Mouse (Mus musculus) frontal cortex, postnatal 10 days (tissue): Measurements from ENCODE around the gene C2cd2l.
"Not testable (repeated sequence)": the region's sequence is repeated elsewhere in the genome, so short reads cannot be mapped to it uniquely, and the experiment has no call there.

Source experiments
- DNase-seq, 2 experiments: peaks; one replicate each; pipeline ENCODE4 v3.0.0; 2022; ENCODE audit warnings: low spot score in 2 of 2, mixed read lengths in 1 of 2

The C2cd2l gene

GRCm38 (mm10) chr9:44336513-44336912 lies 16.4 kb upstream of the C2cd2l start:
- DNase-seq = not testable (repeated sequence)

GRCm38 (mm10) chr9:44336093-44336406 lies 16.0 kb upstream of the C2cd2l start:
- no peak for DNase-seq

- DNase-seq = peak in 1 of 2 experiments; percentile 21
Measured at GRCm38 (mm10) chr9:44335331-44336092, 15.4 kb upstream of the C2cd2l start.

GRCm38 (mm10) chr9:44334396-44335330 lies 14.6 kb upstream of the C2cd2l start, which contains the start of gene H2afx:
Gene H2afx (plus strand): TSS chr9:44334694.
- DNase-seq = peak; percentile 98 to 99

GRCm38 (mm10) chr9:44332918-44333638 lies 13.0 kb upstream of the C2cd2l start:
- no peak for DNase-seq

GRCm38 (mm10) chr9:44330736-44331135 lies 10.7 kb upstream of the C2cd2l start:
- no peak for DNase-seq

- DNase-seq = no peak
Measured at GRCm38 (mm10) chr9:44327926-44328325, 7.8 kb upstream of the C2cd2l start.

GRCm38 (mm10) chr9:44327064-44327711 lies 7.1 kb upstream of the C2cd2l start:
- DNase-seq = no peak

DNA sequence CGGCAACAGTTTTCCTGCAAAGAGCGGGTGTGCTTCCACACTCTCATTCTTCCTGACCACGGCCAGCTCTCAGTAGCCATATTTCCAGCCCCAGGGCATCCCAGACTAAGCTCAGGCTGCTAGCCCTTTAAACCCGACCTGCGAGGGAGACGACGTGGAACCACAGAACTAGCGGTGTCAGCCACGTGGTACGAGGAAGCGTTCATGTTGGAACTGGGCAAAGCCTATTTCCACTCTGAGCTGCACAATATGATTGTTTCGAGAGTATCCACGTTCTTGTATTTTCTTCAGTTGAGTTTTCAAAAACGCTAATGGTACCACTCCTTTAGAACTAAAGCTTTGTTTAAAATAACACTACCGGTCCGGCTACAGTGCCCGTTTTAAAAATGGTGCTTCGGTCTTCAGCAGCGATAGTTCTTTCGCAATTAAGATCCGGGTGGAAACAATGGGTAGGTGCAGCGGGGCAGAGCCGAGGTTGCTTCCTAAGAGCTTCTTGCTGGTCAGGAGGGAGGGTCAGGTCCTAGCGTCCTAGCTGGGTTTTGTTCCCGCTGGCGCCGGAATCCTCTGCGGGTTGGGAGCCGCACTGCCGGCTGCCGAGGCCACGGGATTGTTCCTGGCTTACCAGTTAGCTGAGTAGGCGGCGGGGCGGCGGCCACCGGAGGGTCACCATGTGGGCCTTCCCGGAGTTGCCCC lies 6.4 kb upstream of the C2cd2l start:
- peak; percentile 77 to 79 for DNase-seq

DNA sequence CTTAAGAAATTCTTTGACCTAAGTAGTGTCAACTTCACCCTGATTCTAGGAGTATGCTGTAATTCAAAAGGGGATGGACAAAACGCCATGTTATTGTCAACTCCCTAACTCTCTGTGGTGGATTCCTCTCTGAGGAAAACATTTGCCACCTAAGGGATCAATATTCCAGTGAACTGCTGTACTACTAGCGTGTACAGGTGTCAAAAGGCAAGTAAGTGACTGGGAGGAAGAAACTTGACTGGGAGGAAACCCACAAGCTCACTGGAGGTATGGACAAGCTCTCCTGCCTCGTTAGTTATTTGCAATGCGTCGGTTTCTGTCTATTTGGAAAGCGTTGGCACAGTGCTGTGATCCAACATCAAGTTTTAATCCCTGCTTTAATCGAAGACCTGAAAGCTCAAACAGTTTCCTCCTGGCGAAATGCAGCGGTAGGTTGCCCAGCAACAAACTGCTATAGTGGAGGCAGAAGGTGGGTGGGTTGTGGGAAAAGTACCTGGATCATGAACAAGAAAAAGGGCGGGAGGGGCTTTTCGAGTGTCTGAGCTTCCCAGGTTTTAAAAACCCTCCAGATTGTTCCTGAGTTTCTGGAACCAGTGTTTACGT lies 5.8 kb upstream of the C2cd2l start, which contains the start of gene Dpagt1:
TSS of gene Dpagt1 (plus strand) at position 252 of the 603 bp plus-strand sequence.
- DNase-seq = no peak

DNA sequence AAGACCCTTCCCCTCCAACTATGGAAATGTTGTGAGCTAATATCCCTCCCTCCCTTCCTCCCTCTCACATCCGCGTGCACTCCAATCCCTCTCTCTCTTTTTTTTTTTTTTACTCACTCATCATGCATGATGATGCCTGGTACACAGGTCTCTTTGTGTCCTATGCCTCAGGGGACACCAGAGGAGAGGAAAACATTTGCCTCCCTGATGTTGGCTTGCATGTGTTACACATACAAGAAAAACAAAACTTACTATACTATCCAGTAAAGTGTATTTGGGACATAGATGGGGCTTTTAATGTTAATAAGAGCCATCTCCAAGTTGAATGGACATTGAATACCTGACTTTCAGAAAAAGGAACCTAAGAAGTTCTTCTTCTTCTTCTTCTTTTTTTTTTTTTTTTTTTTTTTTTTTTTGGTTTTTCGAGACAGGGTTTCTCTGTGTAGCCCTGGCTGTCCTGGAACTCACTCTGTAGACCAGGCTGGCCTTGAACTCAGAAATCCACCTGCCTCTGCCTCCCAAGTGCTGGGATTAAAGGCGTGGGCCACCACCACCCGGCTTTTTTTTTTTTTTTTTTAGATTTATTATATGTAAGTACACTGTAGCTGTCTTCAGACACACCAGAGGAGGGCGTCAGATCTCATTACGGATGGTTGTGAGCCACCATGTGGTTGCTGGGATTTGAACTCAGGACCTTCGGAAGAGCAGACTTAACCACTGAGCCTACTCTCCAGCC lies 5.1 kb upstream of the C2cd2l start:
- not testable (repeated sequence) for DNase-seq

GRCm38 (mm10) chr9:44324147-44324546 lies 4.1 kb upstream of the C2cd2l start:
- no peak for DNase-seq

DNA sequence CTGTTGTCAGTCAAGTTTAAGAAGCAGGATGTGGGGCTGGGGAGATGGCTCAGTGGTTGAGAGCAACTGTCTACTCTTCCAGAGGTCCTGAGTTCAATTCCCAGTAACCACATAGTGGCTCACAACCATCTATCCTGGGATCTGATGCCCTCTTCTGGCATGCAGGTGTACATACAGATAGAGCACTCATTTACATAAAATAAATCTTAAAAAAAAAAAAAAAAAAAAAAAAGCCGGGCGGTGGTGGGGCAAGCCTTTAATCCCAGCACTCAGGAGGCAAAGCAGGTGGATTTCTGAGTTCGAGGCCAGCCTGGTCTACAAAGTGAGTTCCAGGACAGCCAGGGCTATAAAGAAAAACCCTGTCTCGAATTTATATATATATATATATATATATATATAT lies 3.6 kb upstream of the C2cd2l start:
- DNase-seq = not testable (repeated sequence)

GRCm38 (mm10) chr9:44320799-44321133 lies 681 bp upstream of the C2cd2l start:
- DNase-seq = no peak

DNA sequence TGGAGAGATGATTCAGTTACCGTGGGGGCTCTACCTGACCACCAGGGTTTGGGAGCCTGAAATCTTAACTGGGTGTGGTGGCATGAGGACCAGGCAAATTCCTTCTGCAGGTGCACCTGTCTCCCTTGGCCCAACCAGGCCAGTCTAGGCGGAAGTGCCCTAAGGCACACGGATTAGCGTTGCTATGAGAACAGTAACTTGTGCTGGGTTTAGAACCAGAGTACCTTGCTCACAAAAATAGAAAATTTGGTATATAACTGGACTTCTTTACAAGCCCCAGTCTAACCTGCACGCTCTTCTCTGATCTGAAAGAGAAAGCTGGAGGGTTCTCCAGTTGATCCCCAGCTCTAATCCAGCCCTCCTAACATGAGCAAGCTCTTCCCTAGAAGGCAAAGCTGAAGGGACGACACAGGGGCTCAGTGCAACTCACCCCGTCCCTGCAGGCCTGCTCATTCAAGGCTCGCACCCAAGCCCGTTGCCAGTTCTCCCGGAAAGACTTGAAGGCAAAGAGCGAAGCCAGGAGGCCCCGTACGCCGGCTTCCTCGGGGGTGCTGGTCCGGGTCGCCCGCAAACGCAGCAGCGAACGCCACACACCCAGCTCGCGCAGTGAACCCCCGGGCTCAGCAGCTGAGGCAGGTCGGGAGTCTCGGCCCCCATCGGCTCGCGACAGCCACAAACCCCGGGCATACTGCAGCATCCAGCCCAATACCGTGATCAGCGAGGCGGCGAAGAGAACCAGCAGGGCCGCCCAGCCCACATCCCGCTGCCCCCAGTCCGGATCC lies 789 bp downstream of the C2cd2l start:
- peak in 1 of 2 experiments; percentile 46 for DNase-seq

GRCm38 (mm10) chr9:44318826-44319095 lies 1.3 kb downstream of the C2cd2l start:
- DNase-seq = no peak

DNA sequence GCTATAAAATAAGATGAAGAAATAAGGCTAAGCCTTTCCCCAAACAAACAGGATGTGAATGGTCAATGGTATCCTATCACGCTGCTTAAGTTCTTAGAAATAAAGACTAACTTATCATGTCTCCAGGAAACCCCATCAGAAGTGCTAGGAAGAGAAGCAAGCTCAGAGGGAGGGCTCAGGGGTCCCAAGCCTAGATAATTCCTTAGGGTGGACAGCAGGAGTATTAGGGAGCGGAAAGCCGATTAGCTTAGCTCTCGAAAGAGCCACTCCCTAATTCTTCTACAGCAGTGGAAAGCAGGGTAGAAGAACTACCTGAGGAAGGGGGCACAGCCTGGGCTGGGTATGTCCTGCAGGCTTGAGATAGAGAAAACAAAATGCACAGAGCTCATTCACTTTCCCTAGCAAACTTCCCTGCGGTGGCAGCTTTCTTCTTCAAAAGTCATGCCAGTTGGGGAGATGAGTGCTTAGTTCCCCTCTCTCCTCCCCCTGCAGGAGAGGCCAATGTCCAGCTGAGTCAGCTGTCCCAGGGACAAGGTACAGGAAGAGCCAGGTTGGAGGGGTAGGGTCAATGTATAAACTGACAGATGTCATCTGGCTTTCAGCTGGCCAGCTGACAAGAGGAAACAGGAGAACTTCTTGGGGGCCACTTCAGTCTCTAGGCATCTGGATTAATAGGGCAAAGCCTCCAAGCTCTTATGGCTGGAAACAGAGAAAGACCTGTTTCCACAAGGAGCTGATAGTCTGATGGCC lies 1.8 kb downstream of the C2cd2l start:
- DNase-seq = no peak

- no peak for DNase-seq
Measured at GRCm38 (mm10) chr9:44317452-44317851, 2.6 kb downstream of the C2cd2l start.

DNA sequence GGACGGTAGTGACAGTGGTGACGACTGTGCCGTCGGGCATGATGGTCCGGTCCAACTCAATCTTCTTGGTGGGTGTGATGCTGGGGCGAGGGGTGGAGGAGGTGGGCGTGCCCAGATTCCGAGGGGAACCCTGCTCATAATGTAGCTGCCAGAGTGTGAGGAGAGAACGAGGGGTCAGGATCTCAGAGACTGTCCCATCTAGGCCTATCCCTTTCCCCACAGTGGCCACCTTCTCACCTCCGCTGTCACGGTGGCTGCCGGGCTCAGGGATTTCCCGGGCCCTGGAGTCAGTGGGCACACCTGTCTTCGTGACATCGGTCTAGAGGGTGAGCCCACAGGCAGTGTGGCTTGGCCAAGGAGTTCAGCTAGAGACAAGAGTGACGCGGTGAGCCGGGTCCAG lies 5.2 kb downstream of the C2cd2l start:
- no peak for DNase-seq
